Mouse (Mus musculus) embryonic facial prominence, embryonic 10.5 days (tissue): ENCODE measurements around the gene Ifitm10. TPM values are rescaled to one million over a fixed set of nuclear protein-coding genes. Genes with fewer than 3 reads are reported as not detected.
A peak's percentile ranks its signal among the peaks of the same experiment; 100 is the strongest.

ENCODE experiments used
- DNase-seq: peaks from one replicate; pipeline ENCODE4 v3.0.0-alpha.2; 2017; ENCODE audit warnings: low spot score
- H3K27ac ChIP-seq: fragments of 300-500 bp; sonication (generic); replicated peaks from 2 replicates; pipeline ENCODE4 v1.5.1; 2016; ENCODE audit warnings: mild to moderate bottlenecking
- H3K27me3 ChIP-seq: fragments of 300-500 bp; sonication (generic); replicated peaks from 2 replicates; pipeline ENCODE4 v1.6.1; 2016; ENCODE audit warnings: low read depth, mild to moderate bottlenecking; ENCODE audit not compliant: poor library complexity, severe bottlenecking
- H3K36me3 ChIP-seq: fragments of 300-500 bp; sonication (generic); replicated peaks from 2 replicates; pipeline ENCODE4 v1.6.1; 2016; ENCODE audit warnings: mild to moderate bottlenecking, moderate library complexity
- H3K4me1 ChIP-seq: fragments of 300-500 bp; sonication (generic); 2 replicates; pipeline ENCODE4 v1.6.1; 2016
- H3K4me3 ChIP-seq: fragments of 300-500 bp; sonication (generic); 2 replicates; pipeline ENCODE4 v1.5.1; 2016; ENCODE audit warnings: mild to moderate bottlenecking, moderate library complexity
- H3K9me3 ChIP-seq: fragments of 300-500 bp; sonication (generic); 2 replicates; pipeline ENCODE4 v1.6.1; 2016; ENCODE audit warnings: mild to moderate bottlenecking
- WGBS: fragments of 180-500 bp; shearing (Covaris S2); methylation state at CpG from one replicate; pipeline ENCODE4 v1.1.7; 2016; 5-methylcytosine and 5-hydroxymethylcytosine counted together
- polyA plus RNA-seq: library from polyadenylated mRNA; unstranded; fragments of >200 nt; fragmentation: Nextera tagmentation; extraction: Ambion mirVana; gene quantifications from 2 replicates; pipeline ENCODE4 v1.2.1, GENCODE M21; 2016

Ifitm10 gene
- polyA plus RNA-seq, 1 experiment from 2014 or later = 2.2 TPM

- H3K9me3 ChIP-seq = no peaks in the 10 kb centered on the region
- DNase-seq = no peak
- peaks cover 28% of the 10 kb centered on the region for H3K36me3 ChIP-seq
- WGBS = 97% methylated on average over 1 of the region's 1 CpGs
- peak overlapping the region; percentile 88 for H3K27ac ChIP-seq
- no peaks in the 10 kb centered on the region for H3K27me3 ChIP-seq
- H3K4me3 ChIP-seq = peak overlapping the region; percentile 84
- peaks cover 29% of the 10 kb centered on the region for H3K4me1 ChIP-seq
These were observed 14.6 kb upstream of the Ifitm10 start for GRCm38 (mm10) chr7:142388198-142388597.

GRCm38 (mm10) chr7:142387419-142388148 is 14.0 kb upstream of the Ifitm10 start, which contains the start of gene Ctsd:
Gene Ctsd, minus strand, starts transcription at chr7:142388038.
- H3K9me3 ChIP-seq = no peaks in the 10 kb centered on the region
- under 1% methylated on average over 52 of the region's 55 CpGs for WGBS
- H3K4me3 ChIP-seq = peak within 1 kb of the TSS; percentile 84
- peak; percentile 99 for DNase-seq
- peak within 1 kb of the TSS; percentile 88 for H3K27ac ChIP-seq
- peaks cover 34% of the 10 kb centered on the region for H3K36me3 ChIP-seq
- peaks cover 23% of the 10 kb centered on the region for H3K4me1 ChIP-seq
- H3K27me3 ChIP-seq = no peaks in the 10 kb centered on the region

GRCm38 (mm10) chr7:142386621-142387201 is 13.2 kb upstream of the Ifitm10 start:
- H3K4me3 ChIP-seq = peak overlapping the region; percentile 84
- H3K27ac ChIP-seq = peak overlapping the region; percentile 88
- DNase-seq = no peak
- peaks cover 23% of the 10 kb centered on the region for H3K4me1 ChIP-seq
- H3K27me3 ChIP-seq = no peaks in the 10 kb centered on the region
- H3K9me3 ChIP-seq = no peaks in the 10 kb centered on the region
- 56% methylated on average over 6 of the region's 6 CpGs for WGBS
- peaks cover 43% of the 10 kb centered on the region for H3K36me3 ChIP-seq

GRCm38 (mm10) chr7:142385742-142386403 is 12.3 kb upstream of the Ifitm10 start:
- peaks cover 51% of the 10 kb centered on the region for H3K36me3 ChIP-seq
- 92% methylated on average over 3 of the region's 3 CpGs for WGBS
- DNase-seq = no peak

GRCm38 (mm10) chr7:142384306-142384705 is 10.8 kb upstream of the Ifitm10 start:
- peaks cover 23% of the 10 kb centered on the region for H3K4me1 ChIP-seq
- no peak for DNase-seq
- H3K9me3 ChIP-seq = no peaks in the 10 kb centered on the region
- no peak overlapping the region for H3K4me3 ChIP-seq
- peaks cover 67% of the 10 kb centered on the region for H3K36me3 ChIP-seq
- WGBS = 87% methylated on average over 10 of the region's 10 CpGs
- H3K27ac ChIP-seq = no peak overlapping the region
- no peaks in the 10 kb centered on the region for H3K27me3 ChIP-seq

More at GRCm38 (mm10) chr7:142385742-142386403, 12.3 kb upstream of the Ifitm10 start:
- Histone ChIP-seq H3K4me3 (peak overlapping the region; percentile 84), H3K9me3 (no peaks in the 10 kb centered on the region), H3K27me3 (no peaks in the 10 kb centered on the region), H3K27ac (peak overlapping the region; percentile 88; the same call in 1 of the 2 replicates), H3K4me1 (peaks cover 23% of the 10 kb centered on the region)

GRCm38 (mm10) chr7:142382567-142382966 is 9.0 kb upstream of the Ifitm10 start, which contains the start of gene Gm49369:
Gene Gm49369, minus strand, starts transcription at chr7:142382667.
- Histone ChIP-seq H3K4me1 (peaks cover 18% of the 10 kb centered on the region), H3K4me3 (no peak within 1 kb of the TSS), H3K27me3 (no peaks in the 10 kb centered on the region), H3K27ac (no peak within 1 kb of the TSS), H3K36me3 (peaks cover 84% of the 10 kb centered on the region), H3K9me3 (no peaks in the 10 kb centered on the region)
- DNase-seq = no peak
- 95% methylated on average over 5 of the region's 5 CpGs for WGBS

GRCm38 (mm10) chr7:142381175-142381574 is 7.6 kb upstream of the Ifitm10 start:
- Histone ChIP-seq H3K27ac (no peak overlapping the region), H3K36me3 (peaks cover 98% of the 10 kb centered on the region), H3K4me3 (no peak overlapping the region), H3K27me3 (no peaks in the 10 kb centered on the region), H3K4me1 (peaks cover 6% of the 10 kb centered on the region), H3K9me3 (no peaks in the 10 kb centered on the region)
- no peak for DNase-seq
- 93% methylated on average over 4 of the region's 4 CpGs for WGBS

GRCm38 (mm10) chr7:142379186-142379585 is 5.6 kb upstream of the Ifitm10 start:
- Histone ChIP-seq H3K4me3 (no peak overlapping the region), H3K4me1 (peaks cover 8% of the 10 kb centered on the region), H3K36me3 (peaks cover 92% of the 10 kb centered on the region), H3K9me3 (no peaks in the 10 kb centered on the region), H3K27me3 (no peaks in the 10 kb centered on the region), H3K27ac (no peak overlapping the region)
- 85% methylated on average over 6 of the region's 6 CpGs for WGBS
- DNase-seq = no peak

GRCm38 (mm10) chr7:142377233-142377925 is 3.8 kb upstream of the Ifitm10 start:
- no peak for DNase-seq
- Histone ChIP-seq H3K36me3 (peaks cover 74% of the 10 kb centered on the region), H3K4me1 (peaks cover 24% of the 10 kb centered on the region), H3K4me3 (no peak overlapping the region), H3K27me3 (peaks cover 17% of the 10 kb centered on the region), H3K9me3 (no peaks in the 10 kb centered on the region), H3K27ac (no peak overlapping the region; the same call in 1 of the 2 replicates)
- 94% methylated on average over 14 of the region's 14 CpGs for WGBS

GRCm38 (mm10) chr7:142376096-142376495 is 2.5 kb upstream of the Ifitm10 start:
- peaks cover 61% of the 10 kb centered on the region for H3K36me3 ChIP-seq
- H3K9me3 ChIP-seq = no peaks in the 10 kb centered on the region
- H3K27ac ChIP-seq = 0 out of 2 replicates have a peak overlapping the region, but pooled peaks have one; percentile 1
- peaks cover 30% of the 10 kb centered on the region for H3K27me3 ChIP-seq
- no peak overlapping the region for H3K4me3 ChIP-seq
- H3K4me1 ChIP-seq = peaks cover 37% of the 10 kb centered on the region
- 90% methylated on average over 4 of the region's 4 CpGs for WGBS
- DNase-seq = no peak

GRCm38 (mm10) chr7:142375261-142375724 is 1.7 kb upstream of the Ifitm10 start:
- no peak overlapping the region for H3K27ac ChIP-seq
- no peak overlapping the region for H3K4me3 ChIP-seq
- peaks cover 38% of the 10 kb centered on the region for H3K27me3 ChIP-seq
- DNase-seq = no peak
- 83% methylated on average over 6 of the region's 6 CpGs for WGBS
- peaks cover 39% of the 10 kb centered on the region for H3K4me1 ChIP-seq
- H3K9me3 ChIP-seq = no peaks in the 10 kb centered on the region
- H3K36me3 ChIP-seq = peaks cover 53% of the 10 kb centered on the region

GRCm38 (mm10) chr7:142374413-142375015 is 961 bp upstream of the Ifitm10 start:
- Histone ChIP-seq H3K27ac (no peak overlapping the region), H3K9me3 (no peaks in the 10 kb centered on the region), H3K4me1 (peaks cover 39% of the 10 kb centered on the region), H3K36me3 (peaks cover 46% of the 10 kb centered on the region), H3K27me3 (peaks cover 46% of the 10 kb centered on the region), H3K4me3 (no peak overlapping the region)
- DNase-seq = no peak
- 90% methylated on average over 5 of the region's 5 CpGs for WGBS
